Mouse (Mus musculus) layer of hippocampus, postnatal 25 days (tissue): ENCODE measurements around the gene Odf3l2. TPM values are rescaled to one million over a fixed set of nuclear protein-coding genes. Genes with fewer than 3 reads are reported as not detected.

ENCODE experiments used
- DNase-seq, 2 experiments: peaks; one replicate each; pipeline ENCODE4 v3.0.0; 2022; ENCODE audit warnings: mixed read lengths in 2 of 2, low spot score in 1 of 2; ENCODE audit errors: extremely low spot score in 1 of 2
- total RNA-seq, 2 experiments: library from RNA; stranded (reverse); gene quantifications; 2 replicates each; pipeline ENCODE4 v1.2.3; 2021

The Odf3l2 gene
- total RNA-seq, 2 experiments from 2014 or later, result 0.22 TPM; not detected in 1

- no peak for DNase-seq
These were observed 54.8 kb downstream of the Odf3l2 start for GRCm38 (mm10) chr10:79590702-79591101.

Other genes with a start within 250 kb of the Odf3l2 start
- gene Vmn2r83, start 177.0 kb downstream of the Odf3l2 start, total RNA-seq, result not detected
- 1 to 10 TPM; 5.3 to 6.9 TPM for gene Plpp2, start 111.9 kb downstream of the Odf3l2 start, total RNA-seq
- gene Mier2, start 90.5 kb downstream of the Odf3l2 start, total RNA-seq, result 10 to 100 TPM; 53.2 to 56.4 TPM
- under 1 TPM in 1 of 2 experiments, not detected in 1; 0.44 TPM for gene Theg, start 58.4 kb downstream of the Odf3l2 start, total RNA-seq
- 10 to 100 TPM; 12.1 to 12.3 TPM for gene C2cd4c, start 31.7 kb downstream of the Odf3l2 start, total RNA-seq
- gene Shc2, start 7.8 kb downstream of the Odf3l2 start, total RNA-seq, result 10 to 100 TPM; 39.2 to 48.2 TPM
- not detected for gene Madcam1, start 18.8 kb upstream of the Odf3l2 start, total RNA-seq
- 10 to 100 TPM; 74.9 to 79.7 TPM for gene Tpgs1, start 23.6 kb upstream of the Odf3l2 start, total RNA-seq
- 10 to 100 TPM; 67.1 to 77.7 TPM for gene Cdc34, start 36.5 kb upstream of the Odf3l2 start, total RNA-seq
- gene Gzmm, start 43.3 kb upstream of the Odf3l2 start, total RNA-seq, result 1 to 10 TPM; 2.4 to 3.1 TPM
- 100 to 1,000 TPM; 610 to 665 TPM for gene Bsg, start 58.8 kb upstream of the Odf3l2 start, total RNA-seq
- gene Hcn2, start 70.9 kb upstream of the Odf3l2 start, total RNA-seq, result 100 to 1,000 TPM; 108 to 110 TPM
- gene Polrmt, start 100.8 kb upstream of the Odf3l2 start, total RNA-seq, result 10 to 100 TPM; 39.2 to 44.6 TPM
- gene Fgf22, start 109.3 kb upstream of the Odf3l2 start, total RNA-seq, result 1 to 10 TPM; 1.0 to 1.5 TPM
- gene Rnf126, start 121.2 kb upstream of the Odf3l2 start, total RNA-seq, result 10 to 100 TPM; 82.7 to 92.9 TPM
- gene Fstl3, start 131.5 kb upstream of the Odf3l2 start, total RNA-seq, result 1 to 10 TPM; 1.2 to 2.1 TPM
- under 1 TPM; 0.30 to 0.33 TPM for gene Prss57, start 145.2 kb upstream of the Odf3l2 start, total RNA-seq
- 100 to 1,000 TPM; 307 to 325 TPM for gene Palm, start 147.8 kb upstream of the Odf3l2 start, total RNA-seq
- gene Misp, start 175.3 kb upstream of the Odf3l2 start, total RNA-seq, result under 1 TPM; 0.66 to 0.89 TPM
- gene Ptbp1, start 208.7 kb upstream of the Odf3l2 start, total RNA-seq, result 10 to 100 TPM; 44.0 to 66.0 TPM
- gene Prtn3, start 228.7 kb upstream of the Odf3l2 start, total RNA-seq, result 1 to 10 TPM; 1.1 to 1.4 TPM
- 10 to 100 TPM; 32.4 to 34.4 TPM for gene Plppr3, start 228.9 kb upstream of the Odf3l2 start, total RNA-seq
- not detected for gene Elane, start 240.5 kb upstream of the Odf3l2 start, total RNA-seq
- gene Cfd, start 245.1 kb upstream of the Odf3l2 start, total RNA-seq, result not detected